Mouse (Mus musculus) ovary, postnatal 10 days (tissue): ENCODE measurements around the gene Cyb5r4.
"Not testable (repeated sequence)": the region's sequence is repeated elsewhere in the genome, so short reads cannot be mapped to it uniquely, and the experiment has no call there.

Source experiments
- DNase-seq: peaks from one replicate; pipeline ENCODE4 v3.0.0; 2022; ENCODE audit warnings: low spot score

Cyb5r4 gene

DNA sequence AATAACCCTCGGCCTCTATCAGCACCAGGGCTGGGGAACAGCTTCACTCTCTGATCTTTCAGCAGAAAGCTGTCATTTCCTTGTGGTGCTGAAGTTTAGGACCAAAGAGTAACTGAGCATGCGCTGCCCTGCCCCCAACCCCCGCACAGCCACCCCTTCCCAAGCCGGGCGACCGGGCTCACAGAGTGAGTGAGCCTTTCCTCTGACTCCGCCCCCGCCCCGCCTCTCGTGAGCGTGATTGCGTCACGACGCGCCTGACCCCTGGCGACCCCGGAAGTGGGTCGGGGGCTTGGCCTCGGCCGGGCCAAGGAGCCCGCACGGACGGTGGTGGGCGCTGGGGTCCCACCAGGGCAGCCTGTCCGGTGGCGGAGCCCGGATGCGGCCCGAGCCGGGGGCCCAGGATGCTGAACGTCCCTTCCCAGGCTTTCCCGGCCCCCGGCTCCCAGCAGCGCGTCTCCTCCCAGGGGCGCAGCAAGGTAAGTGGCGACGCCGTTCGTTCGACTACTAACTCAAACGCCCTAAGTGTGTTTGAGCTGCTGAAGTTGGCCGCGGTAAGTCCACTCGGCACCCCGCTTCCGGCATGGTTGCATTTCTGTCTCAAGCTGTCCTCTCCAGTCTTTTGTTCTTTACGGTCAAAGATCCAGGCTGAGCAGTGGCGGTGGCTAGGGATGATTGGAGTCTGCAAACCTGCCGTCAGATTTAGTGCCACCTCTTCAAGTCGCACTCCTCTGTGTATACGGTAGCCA, at the start of gene Cyb5r4:
Gene Cyb5r4, plus strand, starts transcription at position 237 of the 746 bp plus-strand sequence.
- DNase-seq, result peak; percentile 88

DNA sequence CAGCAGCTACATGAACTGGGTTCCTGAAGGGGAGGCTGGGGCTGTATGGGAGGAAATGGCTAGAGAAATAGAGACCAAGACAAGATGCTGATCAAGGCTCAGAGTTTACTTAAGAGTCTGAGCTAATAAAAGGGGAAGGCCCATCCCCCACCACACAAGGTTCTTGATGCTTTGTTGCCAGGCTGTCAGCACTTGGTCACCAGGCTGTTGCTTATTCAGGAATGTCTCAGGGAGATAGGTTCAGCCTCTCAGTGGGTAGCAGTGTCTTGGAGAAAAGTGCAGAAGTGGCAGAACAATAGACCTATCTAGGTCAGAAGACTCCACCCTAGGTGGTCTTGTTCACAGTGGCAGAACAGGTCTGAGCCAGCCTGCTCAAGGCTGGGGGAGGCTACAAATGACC, 49.3 kb upstream of the Cyb5r4 start:
- DNase-seq, result not testable (repeated sequence)

DNA sequence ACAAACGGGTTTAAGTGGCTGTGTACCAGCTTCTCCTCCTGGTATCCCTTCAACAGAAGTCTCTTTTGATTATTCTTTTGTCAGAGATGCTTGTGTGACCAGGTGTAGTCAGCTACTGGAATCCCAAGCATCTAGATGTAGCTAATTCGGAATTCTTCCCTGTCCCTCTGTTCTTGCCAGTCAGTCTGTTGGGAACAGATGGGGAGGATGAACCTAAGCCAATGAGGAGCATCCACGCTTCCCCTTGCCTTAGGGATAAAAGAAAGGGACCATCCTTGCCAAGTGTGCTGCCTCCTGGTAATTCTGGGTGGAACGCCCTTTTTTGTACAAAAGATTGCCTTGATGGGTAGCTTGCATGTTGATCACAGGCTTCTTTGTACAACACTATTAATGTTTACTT, 48.3 kb upstream of the Cyb5r4 start:
- DNase-seq, result no peak

DNA sequence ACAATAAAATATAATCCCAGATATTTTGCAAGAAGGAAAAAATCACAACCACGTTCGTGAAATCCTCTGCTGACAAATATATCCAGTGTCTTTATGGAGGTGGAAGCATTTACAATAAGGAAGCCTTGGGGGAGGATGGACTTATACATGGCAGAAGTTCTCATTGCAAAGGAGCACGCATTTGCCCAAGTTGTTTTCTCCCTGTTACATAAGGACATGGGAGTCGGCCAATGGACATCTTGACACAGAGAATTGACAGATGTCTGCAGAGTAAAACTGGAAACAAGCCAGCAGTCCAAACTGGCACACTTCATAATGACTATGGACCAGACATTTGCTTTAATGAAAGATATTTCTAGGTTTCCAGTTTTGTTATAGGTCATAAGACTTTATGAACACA, 44.9 kb upstream of the Cyb5r4 start:
- no peak for DNase-seq

DNA sequence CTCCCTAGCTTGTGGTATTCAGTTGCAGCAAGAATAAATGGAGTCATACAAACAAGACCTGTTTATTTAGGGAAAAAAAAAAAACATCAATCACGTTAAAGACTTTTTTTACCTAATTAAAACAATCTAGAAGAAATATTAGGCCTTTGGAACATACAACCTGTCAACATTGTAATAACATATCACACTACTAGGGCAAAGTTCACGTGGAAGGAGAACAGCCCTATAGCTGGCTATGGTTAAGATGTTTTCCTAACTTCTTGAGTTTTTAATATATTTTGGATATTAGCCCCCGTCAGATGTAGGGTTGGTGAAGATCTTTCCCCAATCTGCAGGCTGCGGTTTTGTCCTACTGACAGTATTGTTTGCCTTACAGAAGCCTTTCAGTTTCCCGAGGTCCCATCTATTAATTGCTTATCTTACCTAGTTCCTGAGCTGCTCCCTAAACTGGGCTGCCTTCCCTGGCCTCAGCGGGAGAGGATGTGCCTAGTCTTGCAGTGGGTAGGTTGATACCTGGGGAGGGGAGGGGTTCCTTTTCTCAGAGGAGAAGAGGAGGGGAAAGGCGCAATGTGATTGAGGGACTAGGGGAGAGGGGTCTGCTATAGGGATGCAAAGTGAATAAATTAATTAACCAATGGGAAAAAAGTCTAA, 43.4 kb upstream of the Cyb5r4 start:
- no peak for DNase-seq

- DNase-seq, result no peak
Observed at GRCm38 (mm10) chr9:86980048-86980447, 41.8 kb upstream of the Cyb5r4 start.

GRCm38 (mm10) chr9:86980942-86981341, 40.9 kb upstream of the Cyb5r4 start:
- no peak for DNase-seq

- DNase-seq, result no peak
Observed at GRCm38 (mm10) chr9:86981551-86981950, 40.3 kb upstream of the Cyb5r4 start.

DNA sequence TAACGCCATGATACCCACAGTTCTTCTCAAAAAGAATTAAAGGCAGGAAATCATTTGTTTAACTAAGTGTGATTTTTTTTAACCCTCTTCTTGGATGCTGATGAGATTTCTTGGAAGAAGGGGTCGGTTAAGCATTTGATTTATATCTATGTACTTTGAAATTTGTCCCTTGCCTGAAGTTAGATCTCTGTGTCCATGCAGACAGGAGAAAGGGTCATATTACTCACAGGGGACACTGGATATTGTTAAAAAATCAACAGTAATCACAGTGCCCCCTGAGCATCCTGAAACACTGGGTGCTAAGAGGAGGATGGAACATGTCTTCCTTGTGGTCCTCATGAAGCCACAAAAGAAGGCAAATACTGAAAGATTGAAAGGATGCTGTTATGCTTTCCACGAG, 37.2 kb upstream of the Cyb5r4 start:
- no peak for DNase-seq

DNA sequence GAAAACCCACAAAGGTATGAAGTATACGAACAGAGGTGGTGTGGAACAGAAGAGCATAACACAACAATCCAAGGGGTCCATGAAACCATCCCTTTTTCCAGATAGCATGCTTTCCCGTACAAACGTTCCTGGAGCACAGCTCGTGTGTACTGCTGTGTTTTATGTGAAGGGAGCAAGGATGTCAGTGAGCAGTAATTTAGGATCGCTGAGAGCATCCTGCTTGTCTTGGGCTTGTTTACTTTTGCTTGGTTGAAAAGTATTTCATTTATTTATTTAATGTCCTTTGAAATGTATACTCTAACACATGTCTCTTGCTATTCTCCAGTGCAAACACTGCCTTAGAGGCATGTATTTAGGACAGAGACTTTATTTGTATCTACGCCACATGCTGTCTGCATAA, 36.7 kb upstream of the Cyb5r4 start:
- DNase-seq, result no peak

DNA sequence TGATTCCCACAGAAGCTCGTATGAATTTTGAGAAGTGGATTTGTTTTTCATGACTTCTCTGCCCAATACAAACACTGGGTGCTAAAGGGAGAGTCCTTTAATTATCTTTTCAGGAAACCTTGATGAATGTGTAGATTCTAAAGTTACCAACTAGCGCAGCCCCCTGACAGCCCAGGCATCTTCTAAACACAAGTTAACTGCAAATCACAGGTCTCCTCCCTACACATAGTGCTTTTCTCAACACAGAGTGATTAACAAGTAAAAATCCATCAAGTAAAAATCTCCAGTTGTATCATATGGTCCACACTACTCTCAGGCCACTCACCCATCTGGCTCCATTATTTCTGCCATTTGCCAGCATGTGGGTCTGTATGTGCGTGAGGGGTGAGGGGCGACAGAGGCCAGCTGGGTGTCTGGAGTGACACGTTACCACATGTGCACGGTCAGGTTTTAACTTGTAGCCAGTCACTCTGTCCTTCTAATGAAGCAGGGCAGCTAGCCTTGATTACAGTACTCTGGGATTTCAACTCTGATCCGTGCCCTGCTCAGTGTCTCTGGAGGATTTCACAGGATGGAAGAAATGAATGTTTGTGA, 35.0 kb upstream of the Cyb5r4 start:
- DNase-seq, result no peak

DNA sequence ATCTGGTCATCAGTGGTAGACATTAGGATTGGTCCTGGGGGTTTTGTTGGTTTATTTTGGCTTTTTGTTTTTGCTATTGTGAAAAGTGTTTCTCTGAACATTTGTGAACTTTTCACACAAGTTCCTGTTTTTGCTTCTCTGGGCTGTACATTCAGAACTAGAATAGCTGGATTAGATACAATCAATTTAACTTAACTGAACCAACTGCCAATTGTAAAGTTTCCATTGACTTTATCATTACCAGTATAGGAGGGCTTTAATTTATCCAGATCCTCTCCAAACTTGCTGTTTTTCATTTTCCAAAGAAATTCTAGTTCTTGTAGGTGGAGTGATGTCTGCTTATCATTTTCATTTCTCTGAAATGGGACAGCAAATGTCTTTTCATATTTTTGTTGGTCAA, 32.0 kb upstream of the Cyb5r4 start:
- DNase-seq, result no peak

DNA sequence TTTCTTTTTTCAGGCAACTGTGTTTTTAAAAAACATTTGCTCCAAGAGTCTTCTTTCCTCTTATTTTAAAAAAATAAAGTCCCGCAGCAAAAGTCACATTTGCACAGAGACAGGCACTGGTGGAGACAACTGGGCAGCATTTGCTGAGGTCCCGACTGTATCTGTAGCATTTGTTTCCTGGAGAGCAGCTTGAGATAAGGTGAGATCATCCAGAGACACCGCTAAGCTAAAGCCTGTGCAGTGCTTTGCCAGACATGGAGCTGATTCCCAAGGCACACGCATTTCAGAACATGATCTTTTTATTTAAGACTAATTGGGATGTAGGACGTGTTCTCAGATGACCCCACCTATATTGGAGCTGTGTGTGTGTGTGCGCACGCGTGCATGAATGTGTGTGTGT, 30.1 kb upstream of the Cyb5r4 start:
- DNase-seq, result no peak

GRCm38 (mm10) chr9:86997046-86997691, 24.6 kb upstream of the Cyb5r4 start:
- no peak for DNase-seq

DNA sequence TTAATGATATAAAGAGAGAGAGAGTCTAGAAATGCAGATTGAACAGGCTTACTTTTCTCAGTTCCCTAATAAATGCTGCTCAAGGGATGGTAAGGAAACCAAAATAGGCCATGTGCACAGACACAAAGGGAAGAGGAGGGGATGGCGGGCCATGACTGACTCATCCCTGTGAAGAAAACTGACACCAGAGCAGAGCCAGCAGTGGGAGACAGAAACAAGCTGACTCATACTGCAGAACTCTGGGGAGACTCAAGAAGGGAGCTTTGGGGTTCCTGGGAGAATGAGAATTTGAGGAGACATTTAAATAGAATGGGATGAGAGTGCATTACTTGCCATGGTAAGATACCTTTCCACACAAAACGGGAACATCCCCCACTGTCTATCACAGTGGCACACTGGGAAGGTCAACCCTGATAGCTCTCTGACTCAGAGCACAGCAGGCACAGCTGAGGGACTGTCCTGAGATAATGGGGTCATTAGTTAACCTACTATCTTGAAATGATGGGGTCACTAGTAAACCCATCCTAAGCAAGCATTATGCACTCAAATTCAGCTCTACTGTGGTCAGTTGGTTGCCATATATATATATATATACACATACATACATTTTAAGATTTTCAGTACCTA, 21.7 kb upstream of the Cyb5r4 start:
- no peak for DNase-seq

DNA sequence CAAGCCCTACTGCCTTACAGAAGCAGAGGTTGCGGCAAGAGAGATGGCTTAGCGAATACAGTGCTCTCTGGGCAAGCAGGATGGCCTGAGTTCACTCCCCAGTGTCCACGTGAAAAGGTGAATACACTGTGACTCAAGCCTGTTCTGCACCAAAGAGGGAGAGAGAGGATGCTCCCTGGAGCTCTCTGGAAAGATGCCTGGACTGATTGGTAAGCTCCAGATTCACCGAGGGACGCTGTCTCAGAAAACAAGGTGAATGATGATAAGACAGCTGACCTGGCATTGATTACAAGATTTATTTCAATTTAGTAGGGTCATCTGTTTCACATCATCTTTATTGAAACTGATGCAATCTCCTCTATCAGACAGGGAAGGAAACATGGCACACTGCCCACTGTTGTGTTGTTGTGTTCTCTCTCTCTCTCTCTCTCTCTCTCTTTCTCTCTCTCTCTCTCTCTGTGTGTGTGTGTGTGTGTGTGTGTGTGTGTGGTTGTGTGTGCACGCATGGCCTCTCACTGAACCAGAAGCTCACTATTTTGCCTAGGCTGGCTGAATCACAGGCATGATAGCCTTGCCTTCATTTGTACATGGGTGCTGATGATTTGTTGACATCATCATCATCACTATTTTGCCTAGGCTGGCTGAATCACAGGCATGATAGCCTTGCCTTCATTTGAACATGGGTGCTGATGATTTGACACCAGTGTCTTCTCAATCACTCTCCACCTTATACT, 16.9 kb upstream of the Cyb5r4 start:
- DNase-seq, result no peak

DNA sequence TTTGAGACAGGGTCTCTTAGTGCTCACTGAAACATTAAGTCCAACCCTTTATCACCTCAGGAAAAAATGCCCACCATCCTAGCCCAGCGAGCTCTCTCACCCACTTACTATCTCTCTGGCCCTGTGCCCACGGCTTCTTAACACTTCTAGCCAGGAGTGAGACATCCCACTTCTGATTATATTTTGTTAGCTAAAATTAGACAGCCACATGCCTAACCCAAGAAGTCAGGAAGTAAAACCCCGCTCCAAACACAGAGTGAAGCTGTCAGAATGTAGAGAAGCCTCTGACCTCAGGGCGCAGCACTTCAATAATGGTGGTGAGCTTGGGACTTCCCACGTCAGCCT, 16.4 kb upstream of the Cyb5r4 start:
- no peak for DNase-seq

- DNase-seq, result no peak
Observed at GRCm38 (mm10) chr9:87008507-87008906, 13.3 kb upstream of the Cyb5r4 start.

DNA sequence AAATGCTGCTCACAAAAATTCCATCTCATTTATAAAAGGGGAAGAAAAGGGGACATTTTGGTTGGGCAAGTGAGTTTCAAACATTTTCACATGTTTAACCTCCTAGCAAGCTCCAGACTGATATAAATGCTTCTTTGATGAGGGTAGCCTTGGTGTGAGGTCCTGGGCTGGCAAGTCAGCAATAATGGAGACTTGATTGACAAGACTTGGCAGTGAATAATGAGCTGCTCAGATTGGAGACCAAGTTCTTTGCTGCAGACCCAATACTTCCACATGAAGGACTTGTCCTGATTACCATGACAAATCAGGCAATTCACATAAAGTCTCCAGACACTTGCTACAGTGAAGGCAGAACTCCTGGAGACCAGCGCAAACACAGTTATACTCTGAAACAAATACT, 12.9 kb upstream of the Cyb5r4 start:
- no peak for DNase-seq

DNA sequence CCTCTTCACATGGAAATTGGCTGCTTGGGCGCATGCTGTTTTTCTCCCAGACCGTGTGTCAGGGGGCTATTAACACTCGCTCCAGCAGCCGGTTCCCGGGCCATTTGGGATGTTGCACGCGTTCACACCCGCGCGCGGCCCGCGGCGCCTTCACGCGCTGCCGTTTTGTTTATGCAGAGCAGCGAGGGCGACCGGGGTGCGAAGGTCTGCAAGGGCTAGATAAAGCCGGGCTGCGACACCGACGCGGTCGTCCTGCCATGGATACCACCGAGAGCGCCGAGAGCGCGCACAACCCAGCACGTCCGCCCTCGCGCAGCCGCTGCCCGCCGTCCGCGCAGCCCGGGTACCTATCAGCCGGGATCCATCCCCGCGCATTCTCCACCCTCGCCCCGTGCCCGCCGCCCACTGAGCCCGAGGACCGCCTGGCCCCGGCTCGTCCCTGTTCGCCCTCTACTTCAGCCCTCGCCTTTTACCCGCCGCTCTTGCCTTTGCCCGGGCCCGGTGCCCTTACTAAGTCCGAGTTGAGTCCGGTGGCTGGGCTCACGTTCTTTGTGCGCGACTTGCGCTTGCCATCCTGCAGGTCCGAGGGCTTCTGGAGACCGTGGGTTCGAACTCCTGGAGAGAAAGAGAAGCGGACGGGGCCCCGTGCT, 6.4 kb upstream of the Cyb5r4 start, which contains the start of gene Ripply2:
Gene Ripply2, plus strand, starts transcription at position 250 of the 650 bp plus-strand sequence.
- DNase-seq, result no peak

- DNase-seq, result no peak
Observed at GRCm38 (mm10) chr9:87015938-87016294, 5.9 kb upstream of the Cyb5r4 start.
